Mouse (Mus musculus) thymus, adult 2 months (tissue): Measurements from ENCODE around the gene Hnrnpu. TPM values are rescaled to one million over a fixed set of nuclear protein-coding genes. Genes with fewer than 3 reads are reported as not detected.
"Not testable (repeated sequence)": the region's sequence is repeated elsewhere in the genome, so short reads cannot be mapped to it uniquely, and the experiment has no call there.

Source experiments
- DNase-seq: peaks from one replicate; pipeline ENCODE4 v3.0.0; 2021
- H3K27ac ChIP-seq: fragments of 200-500 bp; 2 replicates; pipeline ENCODE4 v1.5.1; 2012; ENCODE audit warnings: low read length, control low read depth; ENCODE audit not compliant: control insufficient read depth, insufficient read depth
- H3K27me3 ChIP-seq: fragments of 200-500 bp; 2 replicates; pipeline ENCODE4 v1.6.1; 2012; ENCODE audit warnings: mild to moderate bottlenecking, low read length, moderate library complexity, mixed read lengths; ENCODE audit not compliant: control insufficient read depth, insufficient read depth
- H3K36me3 ChIP-seq: fragments of 200-500 bp; 2 replicates; pipeline ENCODE4 v1.6.1; 2012; ENCODE audit warnings: mild to moderate bottlenecking, low read length, moderate library complexity; ENCODE audit not compliant: control insufficient read depth, insufficient read depth
- H3K4me1 ChIP-seq: fragments of 200-500 bp; replicated peaks from 2 replicates; pipeline ENCODE4 v1.6.1; 2012; ENCODE audit warnings: low read length; ENCODE audit not compliant: control insufficient read depth, insufficient read depth
- H3K4me3 ChIP-seq: fragments of 200-500 bp; 2 replicates; pipeline ENCODE4 v1.5.1; 2012; ENCODE audit warnings: mild to moderate bottlenecking, low read length, control low read depth, moderate library complexity; ENCODE audit not compliant: control insufficient read depth, insufficient read depth
- CTCF ChIP-seq: fragments of 200-500 bp; IDR thresholded peaks from 2 replicates; pipeline ENCODE4 v1.5.1; 2012; ENCODE audit warnings: mild to moderate bottlenecking, control low read depth, low read length, moderate library complexity, borderline replicate concordance; ENCODE audit not compliant: control insufficient read depth, poor library complexity, insufficient read depth; ENCODE audit errors: extremely low read depth
- POLR2A ChIP-seq: fragments of 200-500 bp; IDR thresholded peaks from 2 replicates; pipeline ENCODE4 v1.6.1; 2012; ENCODE audit warnings: mild to moderate bottlenecking, low read length, control low read depth, moderate library complexity; ENCODE audit not compliant: control insufficient read depth, poor library complexity, insufficient read depth; ENCODE audit errors: extremely low read depth
- WGBS: fragments of 180-500 bp; shearing (Covaris S2); methylation state at CpG from one replicate; pipeline ENCODE4 v1.1.7; 2018; 5-methylcytosine and 5-hydroxymethylcytosine counted together
- polyA plus RNA-seq: library from polyadenylated mRNA; depleted of rRNA; stranded (reverse); fragments of >200 nt; gene quantifications from 2 replicates; pipeline ENCODE4 v1.2.3, GENCODE M21; 2012

Hnrnpu gene
- polyA plus RNA-seq, 1 experiment, result 112 TPM

DNA sequence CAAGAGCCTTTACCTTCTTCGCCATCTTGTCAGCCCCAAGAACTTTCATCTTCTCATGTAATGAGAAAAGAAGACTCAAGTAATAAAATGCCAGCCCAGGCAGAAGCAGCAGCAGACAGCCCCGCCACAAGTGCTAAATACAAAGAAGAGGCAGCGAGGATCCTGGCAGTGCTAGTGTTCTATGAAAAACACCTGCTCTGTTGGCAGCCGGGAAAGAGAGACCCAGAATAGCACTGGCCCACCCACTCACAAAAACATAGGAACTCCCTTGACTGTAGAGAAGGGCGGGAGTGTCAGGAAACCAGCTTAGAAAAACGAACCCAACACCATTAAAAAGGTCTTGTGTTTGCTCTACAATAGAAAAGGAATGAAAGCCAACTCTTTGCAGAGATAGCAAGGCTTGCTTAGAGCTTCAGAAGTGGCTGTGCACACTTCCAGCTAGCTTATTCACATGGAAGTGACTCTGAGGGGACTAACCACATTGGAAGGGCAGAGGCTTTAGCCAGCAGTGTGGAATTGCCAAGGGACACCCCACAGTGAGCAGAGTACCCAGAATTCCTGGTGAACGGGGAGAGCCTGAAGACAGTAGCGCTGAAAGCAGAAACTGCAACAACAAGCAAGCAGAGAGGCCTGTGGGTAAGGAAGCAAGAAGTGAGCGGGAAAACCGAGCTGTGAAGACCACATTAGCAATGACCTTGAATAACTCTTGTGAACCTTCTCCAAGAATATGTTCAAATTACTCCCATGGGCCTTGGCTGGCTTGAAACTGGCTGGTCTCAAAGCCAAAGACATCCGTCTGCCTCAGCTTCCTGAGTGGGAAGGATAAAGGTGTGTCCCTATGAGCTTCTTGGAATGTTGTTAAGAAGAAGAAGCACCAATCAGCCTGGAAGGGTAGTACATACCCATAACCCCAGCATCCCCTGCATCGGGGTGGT is 20.4 kb upstream of the Hnrnpu start:
- Histone ChIP-seq H3K36me3 (no peaks in the 10 kb centered on the region), H3K4me3 (no peak overlapping the region), H3K27ac (no peak overlapping the region), H3K4me1 (no peaks in the 10 kb centered on the region), H3K27me3 (no peaks in the 10 kb centered on the region)
- DNase-seq, result no peak
- WGBS, result 88% methylated on average over 12 of the region's 12 CpGs
- no peak for TF ChIP-seq POLR2A
- TF ChIP-seq CTCF, result no peak

DNA sequence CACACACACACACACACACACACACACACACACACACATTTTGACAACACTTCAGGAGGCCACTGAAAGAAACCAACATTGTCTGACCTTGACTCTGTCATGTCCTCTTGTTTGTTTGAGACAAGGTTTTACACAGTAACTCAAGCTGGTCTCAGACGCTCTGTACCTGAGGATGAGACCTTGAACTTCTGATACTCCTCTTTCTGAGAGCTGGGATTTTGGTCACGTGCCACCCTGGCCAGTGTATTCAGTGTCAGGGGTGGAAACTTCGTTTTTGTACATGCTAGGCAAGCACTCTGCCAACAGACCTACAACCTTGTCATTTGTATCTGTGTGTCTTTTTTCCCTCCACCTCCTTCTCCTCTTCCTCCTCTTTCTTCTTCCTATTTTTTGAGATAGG is 17.0 kb upstream of the Hnrnpu start:
- H3K27ac ChIP-seq, result no peak overlapping the region
- WGBS, result 89% methylated on average over 3 of the region's 3 CpGs
- no peak for TF ChIP-seq CTCF
- TF ChIP-seq POLR2A, result no peak
- no peak for DNase-seq
- peaks cover 2% of the 10 kb centered on the region; the same call in 1 of the 2 replicates for H3K4me1 ChIP-seq
- H3K36me3 ChIP-seq, result no peaks in the 10 kb centered on the region
- H3K4me3 ChIP-seq, result no peak overlapping the region
- no peaks in the 10 kb centered on the region for H3K27me3 ChIP-seq

DNA sequence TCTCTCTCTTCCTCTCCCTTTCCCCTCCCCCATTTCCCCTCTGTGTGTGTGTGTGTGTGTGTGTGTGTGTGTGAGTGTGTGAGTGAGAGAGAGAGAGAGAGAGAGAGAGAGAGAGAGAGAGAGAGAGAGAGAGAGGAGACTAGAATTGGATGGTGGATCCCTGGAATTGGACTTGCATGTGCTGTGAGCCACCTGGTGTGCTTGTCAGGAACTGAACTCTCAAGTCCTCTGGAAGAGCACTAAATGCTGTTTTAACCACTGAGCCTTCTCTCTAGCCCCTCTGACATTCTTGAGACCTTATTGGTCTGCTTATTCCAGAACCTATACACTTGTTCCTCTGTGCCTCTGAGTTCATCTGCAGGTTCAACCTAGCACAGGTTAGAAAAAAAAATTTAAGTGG is 14.0 kb upstream of the Hnrnpu start:
- Histone ChIP-seq H3K27me3 (no peaks in the 10 kb centered on the region), H3K4me3 (no peak overlapping the region), H3K4me1 (peaks cover 2% of the 10 kb centered on the region; the same call in 1 of the 2 replicates), H3K36me3 (no peaks in the 10 kb centered on the region), H3K27ac (no peak overlapping the region)
- no peak for TF ChIP-seq POLR2A
- peak; percentile 11 for DNase-seq

DNA sequence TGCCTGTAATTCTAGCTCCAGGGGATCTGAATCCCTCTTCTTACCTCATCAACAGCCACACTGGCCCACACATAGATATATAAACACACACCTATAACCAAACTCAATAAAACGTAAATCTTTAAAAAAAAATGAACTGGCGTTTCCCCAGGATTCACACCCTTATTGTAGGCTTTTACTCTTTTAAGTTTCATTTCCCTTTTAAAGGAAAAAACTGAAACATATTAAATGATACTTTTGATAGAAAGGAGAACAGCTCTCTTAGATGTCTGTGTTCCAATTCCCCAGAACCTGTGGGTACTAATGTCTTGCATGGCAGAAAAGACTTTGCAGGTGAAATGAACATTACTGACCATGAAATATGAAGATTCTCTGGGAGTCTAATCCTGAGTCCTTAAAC is 13.2 kb upstream of the Hnrnpu start:
- WGBS, result 93% methylated on average over 2 of the region's 2 CpGs
- DNase-seq, result no peak
- Histone ChIP-seq H3K27ac (no peak overlapping the region), H3K36me3 (no peaks in the 10 kb centered on the region), H3K4me1 (peaks cover 2% of the 10 kb centered on the region; the same call in 1 of the 2 replicates), H3K27me3 (no peaks in the 10 kb centered on the region), H3K4me3 (no peak overlapping the region)
- no peak for TF ChIP-seq CTCF
- TF ChIP-seq POLR2A, result no peak

DNA sequence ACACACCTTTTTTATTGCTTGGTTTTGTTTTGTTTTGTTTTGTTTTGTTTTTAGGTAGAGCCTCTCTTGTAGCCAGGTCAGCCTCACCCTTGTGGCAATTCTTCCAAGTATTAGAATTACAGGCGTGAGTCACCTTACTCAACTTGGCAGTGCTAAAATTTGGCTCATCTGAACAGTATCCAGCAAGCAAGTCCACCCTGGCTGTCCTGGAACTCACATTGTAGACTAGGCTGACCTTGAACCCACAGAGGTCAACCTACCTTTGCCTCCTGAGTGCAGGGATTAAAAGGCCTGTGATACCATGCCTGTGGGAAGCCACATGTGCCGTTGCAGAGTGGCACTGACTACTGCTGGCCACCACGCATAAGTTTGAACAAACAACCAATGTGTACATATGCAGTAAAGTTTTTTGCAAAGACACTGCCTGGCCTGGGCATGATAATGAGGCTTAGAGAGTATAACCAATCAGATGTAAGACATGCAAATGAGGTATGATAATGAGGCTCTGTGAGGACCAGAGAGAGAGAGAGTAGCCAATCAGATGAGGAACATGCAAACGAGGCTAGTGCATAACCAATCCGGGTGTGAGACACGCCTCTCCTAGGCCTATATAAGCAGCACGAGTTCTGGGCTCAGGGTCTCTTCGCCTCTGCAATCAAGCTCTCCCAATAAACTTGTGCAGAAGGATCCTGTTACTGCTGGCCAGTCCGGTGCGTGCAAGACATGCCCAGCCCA is 6.6 kb upstream of the Hnrnpu start:
- DNase-seq, H3K27me3 ChIP-seq, H3K27ac ChIP-seq, H3K36me3 ChIP-seq, H3K4me3 ChIP-seq, H3K4me1 ChIP-seq: not testable (repeated sequence)
- 96% methylated on average over 10 of the region's 10 CpGs for WGBS

DNA sequence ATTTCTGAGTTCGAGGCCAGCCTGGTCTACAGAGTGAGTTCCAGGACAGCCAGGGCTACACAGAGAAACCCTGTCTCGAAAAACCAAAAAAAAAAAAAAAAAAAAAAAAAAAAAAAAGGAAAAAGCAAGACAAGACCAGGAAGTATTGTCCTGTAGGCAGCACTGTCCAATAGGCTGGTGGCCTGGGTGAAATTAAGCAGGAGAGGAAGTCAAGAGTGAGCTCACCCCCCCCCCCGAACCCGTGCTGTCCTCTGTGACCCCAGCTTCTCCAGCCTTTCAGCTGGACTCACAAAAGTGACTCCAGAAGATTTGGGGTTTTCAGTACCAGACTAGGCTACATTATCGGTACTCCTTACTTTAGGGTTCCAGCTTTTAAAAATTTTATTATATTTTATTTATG is 5.0 kb upstream of the Hnrnpu start:
- no peaks in the 10 kb centered on the region for H3K36me3 ChIP-seq
- TF ChIP-seq CTCF (no peak), POLR2A (no peak)
- no peak for DNase-seq
- WGBS, result 84% methylated on average over 5 of the region's 5 CpGs
- H3K27ac ChIP-seq, result no peak overlapping the region
- no peaks in the 10 kb centered on the region for H3K27me3 ChIP-seq
- H3K4me3 ChIP-seq, result no peak overlapping the region
- H3K4me1 ChIP-seq, result 0 out of 2 replicates have a peak, but pooled peaks cover 2% of the 10 kb centered on the region
